Mouse (Mus musculus) bone marrow, adult 2 months (tissue): ENCODE data around the gene Prmt8.

ENCODE experiments used
- CTCF ChIP-seq: fragments of 200-500 bp; IDR thresholded peaks from 2 replicates; pipeline ENCODE4 v1.5.1; 2011; ENCODE audit warnings: low read length, control low read depth; ENCODE audit not compliant: control insufficient read depth, insufficient read depth
- POLR2A ChIP-seq: fragments of 200-500 bp; IDR thresholded peaks from 2 replicates; pipeline ENCODE4 v1.6.1; 2011; ENCODE audit warnings: low read depth, mild to moderate bottlenecking, control low read depth, low read length, borderline replicate concordance; ENCODE audit not compliant: control insufficient read depth

DNA sequence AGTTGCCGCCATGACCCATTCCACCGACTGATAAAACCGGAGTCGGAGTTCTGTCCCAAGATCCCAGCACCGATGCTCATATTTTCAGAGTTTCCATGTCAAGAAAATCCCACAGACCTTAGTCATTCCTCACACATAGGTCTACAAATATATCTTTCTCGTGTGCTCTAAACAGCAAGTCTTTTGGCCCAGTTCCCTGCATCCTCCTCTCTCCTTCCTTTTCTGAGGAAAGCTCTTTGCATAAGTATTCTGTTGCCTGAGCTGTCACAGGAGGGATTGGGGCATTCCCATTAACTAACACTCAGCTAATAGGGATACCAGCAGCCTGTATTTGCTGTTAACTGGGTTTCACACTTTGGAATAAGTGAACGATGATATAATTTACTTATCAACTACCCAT is 106.0 kb downstream of the Prmt8 start:
- TF ChIP-seq POLR2A (no peak), CTCF (no peak)
